Mouse (Mus musculus): ENCODE results near the gene Man2b2. TPM values are rescaled to one million over a fixed set of nuclear protein-coding genes. Genes with fewer than 3 reads are reported as not detected.

The Man2b2 gene
- polyA plus RNA-seq, 1 experiment from 2014 or later, result 13.4 TPM

DNA sequence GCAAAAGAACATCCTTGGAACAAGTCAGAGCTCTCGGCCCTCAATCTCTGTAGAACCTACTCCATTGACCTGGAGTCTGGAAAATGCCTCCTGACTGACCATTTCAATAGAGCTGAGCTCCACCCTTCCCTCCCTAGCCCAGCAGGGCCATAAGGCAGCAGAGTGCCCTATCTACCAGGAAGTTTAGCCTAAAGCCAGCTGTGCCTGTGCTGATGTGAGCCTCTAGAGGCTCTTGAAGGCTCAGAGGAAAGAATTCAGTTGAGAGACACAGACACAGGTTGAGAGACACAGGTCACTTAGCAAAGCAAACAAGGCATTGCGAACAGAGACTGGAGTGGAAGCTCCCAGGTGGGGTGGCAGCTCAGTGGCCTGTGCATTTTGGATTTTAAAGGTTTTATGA, 55.1 kb downstream of the Man2b2 start:
- H3K4me2 ChIP-seq (replicated peaks; ENCODE audit: low read depth, low read length), result no peak overlapping the region
- H3K9me3 ChIP-seq (ENCODE audit: control insufficient read depth, low read depth, low read length), result no peaks in the 10 kb centered on the region
- H3K36me3 ChIP-seq (ENCODE audit: control insufficient read depth, insufficient read depth, low read length), result no peaks in the 10 kb centered on the region
- no peak overlapping the region for H3K9ac ChIP-seq (replicated peaks; ENCODE audit: low read depth, low read length)
- no peaks in the 10 kb centered on the region for H3K4me1 ChIP-seq (ENCODE audit: control insufficient read depth, insufficient read depth, low read length)
- no peak for ATAC-seq (ENCODE audit: insufficient number of reproducible peaks, insufficient read depth, low FRiP score, low read depth)
- H3K27ac ChIP-seq (ENCODE audit: low read length), result no peak overlapping the region
- no peak overlapping the region for H3K4me3 ChIP-seq (ENCODE audit: low read depth, low read length)
- WGBS, result 83% methylated on average over 2 of the region's 2 CpGs
- H3K27me3 ChIP-seq (ENCODE audit: control insufficient read depth, insufficient read depth, low read length), result no peaks in the 10 kb centered on the region

DNA sequence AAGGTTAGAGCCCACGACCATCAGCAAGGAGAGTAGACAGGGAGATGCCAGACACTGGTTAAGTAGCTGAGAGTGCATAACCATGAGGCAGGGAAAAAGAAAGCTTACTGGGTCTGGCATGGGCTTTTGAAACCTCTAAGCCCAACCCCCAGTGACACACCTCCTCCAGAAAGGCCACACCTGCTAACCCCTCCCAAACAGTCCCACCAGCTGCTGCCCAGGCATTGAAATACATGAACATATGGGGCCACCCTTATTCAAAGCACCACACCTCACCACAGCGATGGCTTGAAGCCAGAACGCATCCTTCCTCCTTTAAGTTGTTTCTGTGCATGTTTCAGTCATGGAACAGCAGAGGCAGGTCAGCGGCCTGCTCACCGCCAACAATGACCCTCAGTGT, 57.9 kb downstream of the Man2b2 start:
- Histone ChIP-seq H3K27ac (ENCODE audit: low read length) (no peak overlapping the region), H3K4me3 (ENCODE audit: low read depth, low read length) (no peak overlapping the region), H3K9me3 (ENCODE audit: control insufficient read depth, low read depth, low read length) (no peaks in the 10 kb centered on the region), H3K4me2 (replicated peaks; ENCODE audit: low read depth, low read length) (no peak overlapping the region), H3K4me1 (ENCODE audit: control insufficient read depth, insufficient read depth, low read length) (no peaks in the 10 kb centered on the region), H3K36me3 (ENCODE audit: control insufficient read depth, insufficient read depth, low read length) (no peaks in the 10 kb centered on the region), H3K27me3 (ENCODE audit: control insufficient read depth, insufficient read depth, low read length) (no peaks in the 10 kb centered on the region), H3K9ac (replicated peaks; ENCODE audit: low read depth, low read length) (no peak overlapping the region)
- 81% methylated on average over 5 of the region's 5 CpGs for WGBS
- no peak for ATAC-seq (ENCODE audit: insufficient number of reproducible peaks, insufficient read depth, low FRiP score, low read depth)

GRCm38 (mm10) chr5:36769603-36770002, 60.9 kb downstream of the Man2b2 start:
- no peak for ATAC-seq (ENCODE audit: insufficient number of reproducible peaks, insufficient read depth, low FRiP score, low read depth)
- no peaks in the 10 kb centered on the region for H3K4me1 ChIP-seq (ENCODE audit: control insufficient read depth, insufficient read depth, low read length)
- no peaks in the 10 kb centered on the region for H3K9me3 ChIP-seq (ENCODE audit: control insufficient read depth, low read depth, low read length)
- 58% methylated on average over 3 of the region's 3 CpGs for WGBS
- no peak overlapping the region for H3K4me3 ChIP-seq (ENCODE audit: low read depth, low read length)
- H3K27me3 ChIP-seq (ENCODE audit: control insufficient read depth, insufficient read depth, low read length), result no peaks in the 10 kb centered on the region
- no peaks in the 10 kb centered on the region for H3K36me3 ChIP-seq (ENCODE audit: control insufficient read depth, insufficient read depth, low read length)
- no peak overlapping the region for H3K9ac ChIP-seq (replicated peaks; ENCODE audit: low read depth, low read length)
- H3K27ac ChIP-seq (ENCODE audit: low read length), result no peak overlapping the region
- no peak overlapping the region for H3K4me2 ChIP-seq (replicated peaks; ENCODE audit: low read depth, low read length)

- no peak overlapping the region for H3K4me3 ChIP-seq (ENCODE audit: low read depth, low read length)
- H3K27me3 ChIP-seq (ENCODE audit: control insufficient read depth, insufficient read depth, low read length), result no peaks in the 10 kb centered on the region
- no peak overlapping the region for H3K4me2 ChIP-seq (replicated peaks; ENCODE audit: low read depth, low read length)
- no peaks in the 10 kb centered on the region for H3K9me3 ChIP-seq (ENCODE audit: control insufficient read depth, low read depth, low read length)
- no peak for ATAC-seq (ENCODE audit: insufficient number of reproducible peaks, insufficient read depth, low FRiP score, low read depth)
- 0 out of 2 replicates have a peak, but pooled peaks cover 3% of the 10 kb centered on the region for H3K4me1 ChIP-seq (ENCODE audit: control insufficient read depth, insufficient read depth, low read length)
- no peak overlapping the region for H3K27ac ChIP-seq (ENCODE audit: low read length)
- WGBS, result 22% methylated on average over 10 of the region's 10 CpGs
- no peaks in the 10 kb centered on the region for H3K36me3 ChIP-seq (ENCODE audit: control insufficient read depth, insufficient read depth, low read length)
- H3K9ac ChIP-seq (replicated peaks; ENCODE audit: low read depth, low read length), result no peak overlapping the region
Observed at GRCm38 (mm10) chr5:36766958-36767703, 63.3 kb downstream of the Man2b2 start.

DNA sequence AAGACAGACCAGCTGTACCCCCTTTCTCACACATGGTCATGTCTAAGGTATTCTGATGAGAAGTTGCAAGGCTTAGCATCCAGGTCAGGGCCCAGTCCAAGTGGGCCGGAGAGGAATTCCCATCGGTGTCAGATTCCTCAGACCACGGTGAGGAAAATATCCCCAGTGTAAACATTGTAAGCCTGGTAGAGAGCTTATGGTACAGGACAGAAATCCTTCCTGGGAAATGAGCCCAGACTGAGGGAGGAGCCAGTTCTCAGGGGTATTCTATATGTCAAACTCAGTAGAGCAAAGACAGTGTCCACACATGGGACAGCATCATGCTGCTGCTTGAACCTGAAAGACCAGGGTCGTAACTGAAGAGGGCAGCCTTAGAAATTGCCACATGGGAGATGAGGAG, 70.6 kb downstream of the Man2b2 start:
- Histone ChIP-seq H3K9ac (replicated peaks; ENCODE audit: low read depth, low read length) (no peak overlapping the region), H3K9me3 (ENCODE audit: control insufficient read depth, low read depth, low read length) (no peaks in the 10 kb centered on the region), H3K4me1 (ENCODE audit: control insufficient read depth, insufficient read depth, low read length) (0 out of 2 replicates have a peak, but pooled peaks cover 7% of the 10 kb centered on the region), H3K4me3 (ENCODE audit: low read depth, low read length) (no peak overlapping the region), H3K4me2 (replicated peaks; ENCODE audit: low read depth, low read length) (no peak overlapping the region), H3K27ac (ENCODE audit: low read length) (no peak overlapping the region), H3K27me3 (ENCODE audit: control insufficient read depth, insufficient read depth, low read length) (no peaks in the 10 kb centered on the region), H3K36me3 (ENCODE audit: control insufficient read depth, insufficient read depth, low read length) (no peaks in the 10 kb centered on the region)
- ATAC-seq (ENCODE audit: insufficient number of reproducible peaks, insufficient read depth, low FRiP score, low read depth), result no peak
- 23% methylated on average over 4 of the region's 4 CpGs for WGBS

DNA sequence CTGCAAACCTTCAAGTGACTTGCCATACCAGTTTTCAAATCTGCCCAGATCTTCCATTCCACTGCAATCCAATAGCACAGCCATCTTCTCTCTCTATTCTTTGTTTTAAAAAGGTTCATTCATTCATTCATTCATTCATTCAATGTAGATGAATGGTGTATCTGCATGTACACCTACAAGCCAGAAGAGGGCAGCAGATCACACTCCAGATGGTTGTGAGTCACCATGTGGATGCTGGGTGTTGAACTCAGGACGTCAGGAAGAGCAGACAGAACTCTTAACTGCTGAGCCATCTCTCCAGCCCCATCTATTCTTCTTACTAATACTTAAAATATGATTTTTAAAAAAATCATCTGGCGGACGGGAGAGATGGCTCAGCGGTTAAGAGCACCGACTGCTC, 73.4 kb downstream of the Man2b2 start:
- Histone ChIP-seq H3K4me1 (ENCODE audit: control insufficient read depth, insufficient read depth, low read length) (0 out of 2 replicates have a peak, but pooled peaks cover 4% of the 10 kb centered on the region), H3K27me3 (ENCODE audit: control insufficient read depth, insufficient read depth, low read length) (no peaks in the 10 kb centered on the region), H3K9ac (replicated peaks; ENCODE audit: low read depth, low read length) (no peak overlapping the region), H3K27ac (ENCODE audit: low read length) (no peak overlapping the region), H3K4me3 (ENCODE audit: low read depth, low read length) (no peak overlapping the region), H3K9me3 (ENCODE audit: control insufficient read depth, low read depth, low read length) (no peaks in the 10 kb centered on the region), H3K36me3 (ENCODE audit: control insufficient read depth, insufficient read depth, low read length) (no peaks in the 10 kb centered on the region), H3K4me2 (replicated peaks; ENCODE audit: low read depth, low read length) (no peak overlapping the region)
- 68% methylated on average over 5 of the region's 5 CpGs for WGBS
- ATAC-seq (ENCODE audit: insufficient number of reproducible peaks, insufficient read depth, low FRiP score, low read depth), result no peak

Other genes starting within 250 kb of the Man2b2 start
- gene Tbc1d14, start 237.4 kb downstream of the Man2b2 start, polyA plus RNA-seq (2014; fragmentation: Nextera tagmentation; extraction: Ambion mirVana), result 41.8 and 42.0 TPM in 2 replicates
- 28.7 and 31.6 TPM in 2 replicates for gene D5Ertd579e, start 134.6 kb downstream of the Man2b2 start, polyA plus RNA-seq (2014; fragmentation: Nextera tagmentation; extraction: Ambion mirVana)
- gene Bloc1s4, start 82.0 kb downstream of the Man2b2 start, polyA plus RNA-seq (2014; fragmentation: Nextera tagmentation; extraction: Ambion mirVana), result 19.1 and 23.5 TPM in 2 replicates
- gene Mrfap1, start 33.9 kb downstream of the Man2b2 start, polyA plus RNA-seq (2014; fragmentation: Nextera tagmentation; extraction: Ambion mirVana), result 477 and 531 TPM in 2 replicates
- gene Ppp2r2c, start 37.9 kb upstream of the Man2b2 start, polyA plus RNA-seq (2014; fragmentation: Nextera tagmentation; extraction: Ambion mirVana), result 0.88 and 1.0 TPM in 2 replicates
- 9.4 and 11.0 TPM in 2 replicates for gene Wfs1, start 158.6 kb upstream of the Man2b2 start, polyA plus RNA-seq (2014; fragmentation: Nextera tagmentation; extraction: Ambion mirVana)